Mouse (Mus musculus): ENCODE data around the gene Jak1. TPM values are rescaled to one million over a fixed set of nuclear protein-coding genes. Genes with fewer than 3 reads are reported as not detected.

Gene Jak1
- polyA plus RNA-seq, 1 experiment, result 8.9 TPM

- H3K36me3 ChIP-seq (ENCODE audit: control insufficient read depth), result peaks cover 3% of the 10 kb centered on the region
- no peaks in the 10 kb centered on the region for H3K27me3 ChIP-seq (ENCODE audit: control insufficient read depth)
- no peaks in the 10 kb centered on the region for H3K9me3 ChIP-seq (ENCODE audit: control insufficient read depth, low read length)
- H3K4me1 ChIP-seq (ENCODE audit: control insufficient read depth), result peaks cover 84% of the 10 kb centered on the region
- no peak overlapping the region for H3K4me3 ChIP-seq (replicated peaks)
- TF ChIP-seq GATA1 (IDR thresholded peaks at IDR 0.05; ENCODE audit: low read length), result no peak
- TF ChIP-seq TAL1 (IDR thresholded peaks at IDR 0.05; ENCODE audit: low read length), result no peak
Measured at GRCm38 (mm10) chr4:101249977-101250743, 14.9 kb downstream of the Jak1 start.

GRCm38 (mm10) chr4:101247355-101247754 lies 17.7 kb downstream of the Jak1 start:
- TF ChIP-seq TAL1 (IDR thresholded peaks at IDR 0.05; ENCODE audit: low read length) (no peak), GATA1 (IDR thresholded peaks at IDR 0.05; ENCODE audit: low read length) (no peak)
- H3K27me3 ChIP-seq (ENCODE audit: control insufficient read depth), result no peaks in the 10 kb centered on the region
- H3K4me1 ChIP-seq (ENCODE audit: control insufficient read depth), result peaks cover 73% of the 10 kb centered on the region
- no peaks in the 10 kb centered on the region for H3K36me3 ChIP-seq (ENCODE audit: control insufficient read depth)
- no peaks in the 10 kb centered on the region for H3K9me3 ChIP-seq (ENCODE audit: control insufficient read depth, low read length)
- no peak overlapping the region for H3K4me3 ChIP-seq (replicated peaks)

DNA sequence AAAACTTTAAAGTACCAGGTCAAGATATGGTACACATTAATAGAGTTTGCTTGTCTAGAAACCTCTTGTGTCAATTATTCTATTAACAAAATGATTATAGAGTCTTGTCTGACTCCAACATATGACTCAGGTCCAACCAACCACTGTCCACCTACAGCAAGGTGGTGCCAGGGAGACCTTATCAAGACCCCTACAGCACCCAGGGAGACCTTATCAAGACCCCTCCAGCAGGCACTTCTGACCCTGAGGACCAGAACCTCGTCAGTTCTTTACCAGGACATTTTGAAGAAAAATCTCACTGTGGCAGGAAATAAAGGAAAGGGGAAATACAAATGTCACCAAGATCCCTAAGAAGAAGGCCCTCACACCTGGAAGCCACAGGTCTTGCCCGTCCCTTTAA lies 18.5 kb downstream of the Jak1 start:
- no peaks in the 10 kb centered on the region for H3K9me3 ChIP-seq (ENCODE audit: control insufficient read depth, low read length)
- H3K4me1 ChIP-seq (ENCODE audit: control insufficient read depth), result peaks cover 71% of the 10 kb centered on the region
- H3K27me3 ChIP-seq (ENCODE audit: control insufficient read depth), result no peaks in the 10 kb centered on the region
- H3K36me3 ChIP-seq (ENCODE audit: control insufficient read depth), result peaks cover 3% of the 10 kb centered on the region
- peak; percentile 74 for TF ChIP-seq GATA1 (IDR thresholded peaks at IDR 0.05; ENCODE audit: low read length)
- peak; percentile 74 for TF ChIP-seq TAL1 (IDR thresholded peaks at IDR 0.05; ENCODE audit: low read length)
- peak overlapping the region; percentile 41 for H3K4me3 ChIP-seq (replicated peaks)

GRCm38 (mm10) chr4:101244257-101245011 lies 20.6 kb downstream of the Jak1 start:
- Histone ChIP-seq H3K4me1 (ENCODE audit: control insufficient read depth) (peaks cover 70% of the 10 kb centered on the region), H3K4me3 (replicated peaks) (no peak overlapping the region), H3K27me3 (ENCODE audit: control insufficient read depth) (no peaks in the 10 kb centered on the region), H3K36me3 (ENCODE audit: control insufficient read depth) (peaks cover 16% of the 10 kb centered on the region), H3K9me3 (ENCODE audit: control insufficient read depth, low read length) (no peaks in the 10 kb centered on the region)
- no peak for TF ChIP-seq GATA1 (IDR thresholded peaks at IDR 0.05; ENCODE audit: low read length)
- no peak for TF ChIP-seq TAL1 (IDR thresholded peaks at IDR 0.05; ENCODE audit: low read length)

GRCm38 (mm10) chr4:101240875-101241173 lies 24.3 kb downstream of the Jak1 start:
- H3K4me3 ChIP-seq (replicated peaks), result no peak overlapping the region
- H3K27me3 ChIP-seq (ENCODE audit: control insufficient read depth), result no peaks in the 10 kb centered on the region
- peaks cover 78% of the 10 kb centered on the region for H3K4me1 ChIP-seq (ENCODE audit: control insufficient read depth)
- no peak for TF ChIP-seq TAL1 (IDR thresholded peaks at IDR 0.05; ENCODE audit: low read length)
- TF ChIP-seq GATA1 (IDR thresholded peaks at IDR 0.05; ENCODE audit: low read length), result no peak
- peaks cover 21% of the 10 kb centered on the region for H3K36me3 ChIP-seq (ENCODE audit: control insufficient read depth)
- no peaks in the 10 kb centered on the region for H3K9me3 ChIP-seq (ENCODE audit: control insufficient read depth, low read length)

DNA sequence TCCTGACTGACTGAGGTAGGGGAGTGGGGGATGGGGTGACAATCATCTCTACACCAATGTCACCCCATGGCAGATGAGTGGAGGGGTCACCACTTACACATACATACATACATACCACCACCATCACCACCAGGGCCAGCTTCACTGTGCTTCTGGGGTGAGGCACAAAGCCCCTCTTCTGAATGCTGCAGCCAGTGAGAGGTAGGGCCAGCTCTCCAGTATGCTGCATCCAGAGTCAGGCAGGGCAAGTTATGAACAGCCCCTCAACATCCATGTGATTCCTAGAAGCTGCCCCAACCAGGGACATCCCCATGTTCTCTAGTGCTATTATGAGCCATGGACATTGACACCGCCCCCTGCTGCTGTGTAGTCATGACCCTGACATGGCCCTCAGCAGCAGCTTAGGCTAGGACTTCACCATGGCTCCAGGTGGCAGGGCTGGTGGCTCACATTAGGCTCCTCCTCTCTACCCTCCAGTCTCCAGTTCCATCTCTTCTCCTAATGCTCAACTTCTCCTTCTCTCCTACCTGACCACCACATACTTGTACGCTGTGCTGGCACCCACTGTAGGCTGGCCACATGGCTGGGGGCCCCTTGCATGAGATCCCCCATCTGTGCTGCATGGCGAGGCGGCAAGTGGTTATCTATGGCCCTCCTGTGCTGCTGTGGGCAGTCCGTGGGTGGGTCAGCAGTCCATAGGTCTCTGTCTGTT lies 24.8 kb downstream of the Jak1 start:
- Histone ChIP-seq H3K9me3 (ENCODE audit: control insufficient read depth, low read length) (no peaks in the 10 kb centered on the region), H3K4me3 (replicated peaks) (no peak overlapping the region), H3K27me3 (ENCODE audit: control insufficient read depth) (no peaks in the 10 kb centered on the region), H3K36me3 (ENCODE audit: control insufficient read depth) (peaks cover 21% of the 10 kb centered on the region), H3K4me1 (ENCODE audit: control insufficient read depth) (peaks cover 78% of the 10 kb centered on the region)
- TF ChIP-seq GATA1 (IDR thresholded peaks at IDR 0.05; ENCODE audit: low read length) (no peak), TAL1 (IDR thresholded peaks at IDR 0.05; ENCODE audit: low read length) (no peak)

GRCm38 (mm10) chr4:101239313-101240162 lies 25.5 kb downstream of the Jak1 start:
- no peaks in the 10 kb centered on the region for H3K27me3 ChIP-seq (ENCODE audit: control insufficient read depth)
- H3K4me1 ChIP-seq (ENCODE audit: control insufficient read depth), result peaks cover 78% of the 10 kb centered on the region
- TF ChIP-seq TAL1 (IDR thresholded peaks at IDR 0.05; ENCODE audit: low read length) (no peak), GATA1 (IDR thresholded peaks at IDR 0.05; ENCODE audit: low read length) (no peak)
- H3K4me3 ChIP-seq (replicated peaks), result no peak overlapping the region
- H3K36me3 ChIP-seq (ENCODE audit: control insufficient read depth), result peaks cover 21% of the 10 kb centered on the region
- no peaks in the 10 kb centered on the region for H3K9me3 ChIP-seq (ENCODE audit: control insufficient read depth, low read length)

GRCm38 (mm10) chr4:101238589-101238988 lies 26.5 kb downstream of the Jak1 start:
- H3K4me1 ChIP-seq (ENCODE audit: control insufficient read depth), result peaks cover 78% of the 10 kb centered on the region
- no peaks in the 10 kb centered on the region for H3K27me3 ChIP-seq (ENCODE audit: control insufficient read depth)
- H3K9me3 ChIP-seq (ENCODE audit: control insufficient read depth, low read length), result no peaks in the 10 kb centered on the region
- TF ChIP-seq GATA1 (IDR thresholded peaks at IDR 0.05; ENCODE audit: low read length) (no peak), TAL1 (IDR thresholded peaks at IDR 0.05; ENCODE audit: low read length) (no peak)
- H3K4me3 ChIP-seq (replicated peaks), result no peak overlapping the region
- peaks cover 21% of the 10 kb centered on the region for H3K36me3 ChIP-seq (ENCODE audit: control insufficient read depth)

Data from erythroblast, embryonic 14.5 days (primary cell).